Mouse (Mus musculus): ENCODE measurements around the gene Svs3a. TPM values are rescaled to one million over a fixed set of nuclear protein-coding genes. Genes with fewer than 3 reads are reported as not detected.

Gene Svs3a
- polyA plus RNA-seq, 1 experiment from 2014 or later: not detected

Other genes with a start within 250 kb of the Svs3a start
- gene Stk4, start 218.9 kb upstream of the Svs3a start, polyA plus RNA-seq (2014; fragmentation: Nextera tagmentation; extraction: Ambion mirVana): 39.9 and 40.1 TPM in 2 replicates
- gene Tomm34, start 218.1 kb upstream of the Svs3a start, polyA plus RNA-seq (2014; fragmentation: Nextera tagmentation; extraction: Ambion mirVana): 52.7 and 54.9 TPM in 2 replicates
- not detected in 2 replicates for gene Kcns1, start 118.2 kb upstream of the Svs3a start, polyA plus RNA-seq (2014; fragmentation: Nextera tagmentation; extraction: Ambion mirVana)
- gene Wfdc5, start 106.5 kb upstream of the Svs3a start, polyA plus RNA-seq (2014; fragmentation: Nextera tagmentation; extraction: Ambion mirVana): not detected in 2 replicates
- gene Wfdc12, start 98.7 kb upstream of the Svs3a start, polyA plus RNA-seq (2014; fragmentation: Nextera tagmentation; extraction: Ambion mirVana): not detected in 2 replicates
- not detected in 2 replicates for gene Wfdc15a, start 89.1 kb upstream of the Svs3a start, polyA plus RNA-seq (2014; fragmentation: Nextera tagmentation; extraction: Ambion mirVana)
- gene Wfdc15b, start 67.6 kb upstream of the Svs3a start, polyA plus RNA-seq (2014; fragmentation: Nextera tagmentation; extraction: Ambion mirVana): not detected in 2 replicates
- gene Svs2, start 50.8 kb upstream of the Svs3a start, polyA plus RNA-seq (2014; fragmentation: Nextera tagmentation; extraction: Ambion mirVana): not detected in 2 replicates
- not detected in 2 replicates for gene Svs3b, start 32.6 kb upstream of the Svs3a start, polyA plus RNA-seq (2014; fragmentation: Nextera tagmentation; extraction: Ambion mirVana)
- gene Svs4, start 10.8 kb upstream of the Svs3a start, polyA plus RNA-seq (2014; fragmentation: Nextera tagmentation; extraction: Ambion mirVana): not detected in 2 replicates
- not detected in 2 replicates for gene Svs6, start 27.5 kb downstream of the Svs3a start, polyA plus RNA-seq (2014; fragmentation: Nextera tagmentation; extraction: Ambion mirVana)
- gene Svs5, start 43.5 kb downstream of the Svs3a start, polyA plus RNA-seq (2014; fragmentation: Nextera tagmentation; extraction: Ambion mirVana): not detected in 2 replicates
- gene Slpi, start 99.8 kb downstream of the Svs3a start, polyA plus RNA-seq (2014; fragmentation: Nextera tagmentation; extraction: Ambion mirVana): 0.31 and 0.32 TPM in 2 replicates
- not detected in 2 replicates for gene Rbpjl, start 113.9 kb downstream of the Svs3a start, polyA plus RNA-seq (2014; fragmentation: Nextera tagmentation; extraction: Ambion mirVana)
- not detected in 2 replicates for gene Matn4, start 115.9 kb downstream of the Svs3a start, polyA plus RNA-seq (2014; fragmentation: Nextera tagmentation; extraction: Ambion mirVana)
- 15.3 and 15.9 TPM in 2 replicates for gene Sdc4, start 154.6 kb downstream of the Svs3a start, polyA plus RNA-seq (2014; fragmentation: Nextera tagmentation; extraction: Ambion mirVana)
- gene Sys1, start 167.7 kb downstream of the Svs3a start, polyA plus RNA-seq (2014; fragmentation: Nextera tagmentation; extraction: Ambion mirVana): 63.4 and 71.2 TPM in 2 replicates
- gene Gm20458, start 171.7 kb downstream of the Svs3a start, polyA plus RNA-seq (2014; fragmentation: Nextera tagmentation; extraction: Ambion mirVana): 3.2 and 7.3 TPM in 2 replicates
- gene Trp53tg5, start 184.5 kb downstream of the Svs3a start, polyA plus RNA-seq (2014; fragmentation: Nextera tagmentation; extraction: Ambion mirVana): not detected in 2 replicates
- gene Dbndd2, start 196.8 kb downstream of the Svs3a start, polyA plus RNA-seq (2014; fragmentation: Nextera tagmentation; extraction: Ambion mirVana): 3.4 and 3.6 TPM in 2 replicates
- gene Pigt, start 208.3 kb downstream of the Svs3a start, polyA plus RNA-seq (2014; fragmentation: Nextera tagmentation; extraction: Ambion mirVana): 51.3 and 60.3 TPM in 2 replicates

Data from forebrain, embryonic 11.5 days (tissue).